Mouse (Mus musculus) kidney, embryonic 15.5 days (tissue): Measurements from ENCODE around the gene Sptan1. TPM values are rescaled to one million over a fixed set of nuclear protein-coding genes. Genes with fewer than 3 reads are reported as not detected.
A peak's percentile ranks its signal among the peaks of the same experiment; 100 is the strongest.
"Not testable (repeated sequence)": the region's sequence is repeated elsewhere in the genome, so short reads cannot be mapped to it uniquely, and the experiment has no call there.

Source experiments
- ATAC-seq: fragments of 200-750 bp; cut with Nextera tagmentation; replicated peaks from 2 replicates; pipeline ENCODE4 v1.8.0; 2017; ENCODE audit warnings: moderate TSS enrichment; ENCODE audit not compliant: low FRiP score
- H3K27ac ChIP-seq: fragments of 300-500 bp; sonication (generic); 2 replicates; pipeline ENCODE4 v1.5.1; 2015; ENCODE audit warnings: mild to moderate bottlenecking, inconsistent platforms
- H3K27me3 ChIP-seq: fragments of 300-500 bp; sonication (generic); 2 replicates; pipeline ENCODE4 v1.6.1; 2015; ENCODE audit warnings: inconsistent platforms
- H3K36me3 ChIP-seq: fragments of 300-500 bp; sonication (generic); 2 replicates; pipeline ENCODE4 v1.6.1; 2015; ENCODE audit warnings: inconsistent platforms
- H3K4me1 ChIP-seq: fragments of 300-500 bp; sonication (generic); 2 replicates; pipeline ENCODE4 v1.6.1; 2015; ENCODE audit warnings: inconsistent platforms
- H3K4me2 ChIP-seq: fragments of 300-500 bp; sonication (generic); 2 replicates; pipeline ENCODE4 v1.6.1; 2015; ENCODE audit warnings: moderate library complexity, mild to moderate bottlenecking, inconsistent platforms
- H3K4me3 ChIP-seq: fragments of 300-500 bp; sonication (generic); replicated peaks from 2 replicates; pipeline ENCODE4 v1.5.1; 2015; ENCODE audit warnings: mild to moderate bottlenecking, inconsistent platforms
- H3K9ac ChIP-seq: fragments of 300-500 bp; sonication (generic); 2 replicates; pipeline ENCODE4 v1.6.1; 2015; ENCODE audit warnings: mild to moderate bottlenecking, inconsistent platforms
- H3K9me3 ChIP-seq: fragments of 300-500 bp; sonication (generic); replicated peaks from 2 replicates; pipeline ENCODE4 v1.6.1; 2016; ENCODE audit warnings: inconsistent platforms
- WGBS: fragments of 180-500 bp; shearing (Covaris S2); methylation state at CpG from one replicate; pipeline ENCODE4 v1.1.7; 2015; ENCODE audit warnings: mixed read lengths; 5-methylcytosine and 5-hydroxymethylcytosine counted together
- polyA plus RNA-seq: library from polyadenylated mRNA; unstranded; fragments of >200 nt; fragmentation: Nextera tagmentation; extraction: Ambion mirVana; gene quantifications from 2 replicates; pipeline ENCODE4 v1.2.1, GENCODE M21; 2015

Sptan1 gene
- polyA plus RNA-seq, 1 experiment from 2014 or later, result 103 TPM

DNA sequence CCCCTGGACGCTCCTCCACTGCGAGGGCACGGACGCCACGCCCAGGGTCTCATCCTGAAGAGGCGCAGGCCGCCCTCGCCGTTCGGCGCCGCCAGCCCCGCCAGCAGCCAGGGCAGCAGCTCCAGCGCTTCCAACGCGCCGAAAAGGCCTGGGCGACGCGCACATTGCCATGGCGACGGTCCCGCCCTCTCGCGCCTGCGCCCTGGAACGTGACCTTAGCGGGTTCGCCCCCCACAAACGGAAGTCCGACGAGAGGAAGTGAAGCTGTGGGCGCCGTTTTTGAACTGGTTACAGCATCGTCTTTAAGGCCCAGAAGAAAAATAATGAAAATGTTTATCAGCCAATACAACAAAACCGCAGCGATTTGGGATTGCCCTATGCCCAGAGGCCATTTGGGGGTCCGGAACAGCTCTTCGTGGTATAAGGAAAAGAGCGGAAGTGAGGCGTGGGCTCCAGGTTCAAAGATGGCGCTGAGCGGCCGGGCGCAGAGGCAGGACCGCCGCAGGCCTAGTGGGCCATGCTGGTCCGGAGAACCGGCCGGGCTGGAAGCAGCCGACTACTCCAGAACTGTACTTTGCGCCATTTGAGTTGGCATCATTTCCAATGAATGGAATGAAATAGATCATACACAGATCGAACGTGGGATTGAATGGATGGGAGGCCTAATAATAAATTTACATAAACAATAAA is 83.5 kb downstream of the Sptan1 start, which contains the start of gene Wdr34:
Gene Wdr34, minus strand, starts transcription at position 183 of the 690 bp plus-strand sequence.
- peaks cover 15% of the 10 kb centered on the region for H3K4me1 ChIP-seq
- ATAC-seq, result peak; percentile 95
- peak within 1 kb of the TSS; percentile 66 for H3K4me3 ChIP-seq
- peaks cover 20% of the 10 kb centered on the region; the same call in 1 of the 2 replicates for H3K36me3 ChIP-seq
- no peaks in the 10 kb centered on the region for H3K9me3 ChIP-seq
- 1% methylated on average over 54 of the region's 54 CpGs for WGBS
- H3K9ac ChIP-seq, result peak within 1 kb of the TSS; percentile 62
- peak within 1 kb of the TSS; percentile 67 for H3K4me2 ChIP-seq
- H3K27ac ChIP-seq, result peak within 1 kb of the TSS; percentile 97
- no peaks in the 10 kb centered on the region for H3K27me3 ChIP-seq

DNA sequence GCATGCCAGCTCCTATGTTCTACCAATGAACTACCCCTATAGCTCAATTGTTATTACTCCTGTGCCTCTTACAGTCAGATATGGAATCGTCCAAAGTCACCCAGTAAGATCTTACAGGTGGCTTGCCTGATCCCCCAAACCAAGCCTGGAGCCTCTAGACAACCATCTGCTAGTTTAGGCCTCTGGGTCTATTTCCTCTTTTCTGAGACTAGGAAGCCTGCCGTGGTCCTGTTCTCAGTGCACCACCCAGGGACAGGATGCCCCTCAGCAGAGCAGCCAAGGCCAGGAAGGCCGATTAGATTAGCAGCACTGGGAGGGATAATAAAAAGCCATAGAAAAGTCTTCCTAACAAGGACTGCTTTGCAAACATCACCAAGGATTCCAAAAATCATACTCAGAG is 84.5 kb downstream of the Sptan1 start:
- H3K9ac ChIP-seq, result no peak overlapping the region
- H3K36me3 ChIP-seq, result peaks cover 18% of the 10 kb centered on the region; the same call in 1 of the 2 replicates
- peaks cover 15% of the 10 kb centered on the region for H3K4me1 ChIP-seq
- H3K27me3 ChIP-seq, result no peaks in the 10 kb centered on the region
- no peak overlapping the region for H3K4me3 ChIP-seq
- WGBS, result 81% methylated on average over 3 of the region's 3 CpGs
- no peak for ATAC-seq
- no peaks in the 10 kb centered on the region for H3K9me3 ChIP-seq
- H3K4me2 ChIP-seq, result no peak overlapping the region
- H3K27ac ChIP-seq, result no peak overlapping the region

DNA sequence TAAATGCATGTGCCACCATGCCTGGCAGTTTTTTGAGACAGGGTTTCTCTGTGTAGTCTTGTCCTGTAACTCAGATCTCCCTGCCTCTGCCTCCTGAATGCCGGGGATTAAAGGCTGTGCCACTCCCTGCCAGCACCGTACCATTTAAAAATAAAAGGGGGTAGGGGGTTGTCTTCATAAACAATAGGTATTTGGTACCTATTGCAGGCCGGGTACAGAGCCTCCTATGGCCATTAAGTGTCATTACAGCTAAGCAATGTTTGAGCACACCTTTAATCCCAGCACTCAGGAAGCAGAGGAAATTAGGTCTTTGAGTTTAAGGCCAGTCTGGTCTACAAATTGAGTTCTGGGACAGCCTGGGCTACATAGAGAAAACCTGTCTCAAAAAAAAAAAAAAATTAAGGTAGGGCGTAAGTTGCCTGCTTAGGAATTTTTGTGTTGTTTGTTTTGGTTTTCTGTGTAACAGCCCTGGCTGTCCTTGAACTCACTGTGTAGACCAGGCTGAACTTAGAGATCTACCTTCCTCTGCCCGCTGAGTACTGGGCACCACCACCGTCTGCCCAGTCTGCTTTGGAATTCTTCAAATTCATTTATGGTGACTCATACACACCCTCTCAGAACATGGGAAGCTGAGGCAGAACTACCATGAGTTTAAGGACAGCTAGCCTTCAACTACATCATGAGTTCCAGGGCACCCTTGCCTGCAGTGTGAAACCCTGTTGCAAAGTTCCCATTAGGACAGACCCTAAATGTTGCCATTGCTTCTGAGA is 86.8 kb downstream of the Sptan1 start:
- H3K4me3 ChIP-seq, result no peak overlapping the region
- H3K4me1 ChIP-seq, result peaks cover 16% of the 10 kb centered on the region
- WGBS, result 50% methylated on average over 6 of the region's 6 CpGs
- H3K9ac ChIP-seq, result no peak overlapping the region
- H3K4me2 ChIP-seq, result no peak overlapping the region
- H3K27ac ChIP-seq, result no peak overlapping the region
- ATAC-seq, result no peak
- no peaks in the 10 kb centered on the region for H3K36me3 ChIP-seq
- no peaks in the 10 kb centered on the region for H3K27me3 ChIP-seq
- no peaks in the 10 kb centered on the region for H3K9me3 ChIP-seq

DNA sequence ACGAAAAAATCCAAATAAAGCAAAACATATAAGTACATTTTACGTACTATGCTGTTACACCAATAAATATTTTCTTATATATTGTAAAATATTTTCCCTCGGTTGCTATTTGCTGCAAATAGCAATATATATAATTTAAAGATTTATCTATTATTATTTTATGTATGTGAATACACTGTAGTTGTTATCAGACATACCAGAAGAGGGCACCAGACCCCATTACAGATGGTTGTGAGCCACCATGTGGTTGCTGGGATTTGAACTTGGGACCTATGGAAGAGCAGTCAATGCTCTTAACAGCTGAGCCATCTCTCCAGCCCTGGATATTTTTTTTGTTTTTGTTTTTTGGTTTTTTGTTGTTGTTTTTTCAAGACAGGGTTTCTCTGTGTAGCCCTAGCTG is 90.0 kb downstream of the Sptan1 start:
- H3K4me3 ChIP-seq, H3K9me3 ChIP-seq, H3K4me1 ChIP-seq, H3K4me2 ChIP-seq, H3K9ac ChIP-seq, H3K27me3 ChIP-seq, H3K36me3 ChIP-seq, H3K27ac ChIP-seq, ATAC-seq: not testable (repeated sequence)
- WGBS, result 93% methylated on average over 3 of the region's 3 CpGs

DNA sequence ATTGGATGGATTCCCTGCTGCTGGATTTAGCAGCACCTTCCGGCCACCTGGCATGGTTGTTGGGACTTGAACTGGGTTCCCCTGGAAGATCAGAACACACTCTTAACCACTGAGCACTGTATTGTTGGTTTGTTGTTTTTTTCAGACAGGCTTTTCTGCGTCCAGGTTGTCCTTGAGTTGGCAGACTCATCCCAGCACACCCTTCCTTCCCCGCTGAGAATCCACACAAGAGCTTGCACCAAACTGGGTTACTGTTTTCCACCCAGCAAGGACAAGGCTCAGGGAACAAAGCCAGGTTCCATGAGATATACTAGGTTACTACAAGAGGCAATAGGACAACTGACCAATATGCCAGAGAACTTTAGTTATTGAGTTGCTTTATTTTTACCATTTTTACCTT is 91.4 kb downstream of the Sptan1 start:
- ATAC-seq, result no peak
- Histone ChIP-seq H3K4me2 (no peak overlapping the region), H3K27ac (no peak overlapping the region), H3K4me3 (no peak overlapping the region), H3K9ac (no peak overlapping the region), H3K36me3 (no peaks in the 10 kb centered on the region), H3K27me3 (no peaks in the 10 kb centered on the region), H3K9me3 (no peaks in the 10 kb centered on the region), H3K4me1 (peaks cover 14% of the 10 kb centered on the region)
- WGBS, result 83% methylated on average over 3 of the region's 3 CpGs

DNA sequence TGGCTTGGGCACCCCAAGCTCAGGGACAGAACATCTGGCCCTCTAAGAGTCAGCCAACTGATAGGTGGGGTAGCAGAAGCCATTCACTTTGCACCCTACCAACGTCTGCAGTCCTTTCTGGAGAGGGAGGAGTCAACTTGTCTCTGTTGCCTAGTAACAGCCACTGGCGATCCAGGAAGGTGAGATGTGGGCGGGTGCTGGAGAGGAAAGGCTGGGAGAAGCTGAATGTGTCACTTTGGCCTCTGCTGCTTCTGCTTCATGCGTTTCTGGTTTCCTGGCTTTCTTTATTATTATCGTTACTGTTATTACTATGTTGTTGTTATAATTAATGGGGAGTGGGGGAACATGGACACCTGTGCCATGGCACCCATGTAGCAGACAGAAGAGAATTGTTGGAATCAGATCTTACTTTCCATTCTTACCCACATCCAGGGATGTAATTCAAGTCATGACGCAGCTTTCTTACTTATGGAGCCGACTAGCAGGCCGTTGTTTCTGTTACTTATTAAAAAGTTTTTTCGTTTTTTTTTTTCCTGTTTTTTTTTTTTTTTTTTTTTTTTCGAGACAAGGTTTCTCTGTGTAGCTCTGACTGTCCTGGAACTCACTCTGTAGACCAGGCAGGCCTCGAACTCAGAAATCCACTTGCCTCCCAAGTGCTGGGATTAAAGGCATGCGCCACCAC is 92.0 kb downstream of the Sptan1 start, which contains the start of gene Set:
Gene Set, plus strand, starts transcription at position 156 of the 682 bp plus-strand sequence.
- 37% methylated on average over 12 of the region's 12 CpGs for WGBS
- ATAC-seq, result no peak
- no peak within 1 kb of the TSS for H3K4me2 ChIP-seq
- no peaks in the 10 kb centered on the region for H3K9me3 ChIP-seq
- no peaks in the 10 kb centered on the region for H3K27me3 ChIP-seq
- H3K36me3 ChIP-seq, result no peaks in the 10 kb centered on the region
- no peak within 1 kb of the TSS for H3K4me3 ChIP-seq
- H3K4me1 ChIP-seq, result peaks cover 14% of the 10 kb centered on the region
- H3K27ac ChIP-seq, result no peak within 1 kb of the TSS
- no peak within 1 kb of the TSS for H3K9ac ChIP-seq

DNA sequence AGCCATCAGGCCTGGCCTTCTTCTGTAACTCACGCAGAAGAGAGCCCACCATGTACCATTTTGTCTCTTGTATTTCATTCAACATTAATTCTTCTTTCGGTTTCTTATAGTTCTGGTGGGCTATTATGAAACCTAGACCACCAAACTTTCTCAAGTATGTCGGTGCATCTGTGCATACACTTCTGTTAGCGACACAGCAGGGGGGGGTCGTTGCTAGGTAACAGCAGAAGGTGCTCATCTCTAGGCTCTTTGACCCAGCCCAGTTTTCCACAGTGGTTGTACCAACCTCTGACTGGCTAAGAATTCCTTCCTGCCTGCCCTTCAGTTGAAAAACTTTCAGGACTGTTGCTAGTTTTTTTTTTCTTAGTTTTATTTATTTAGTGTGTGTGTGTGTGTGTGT is 93.1 kb downstream of the Sptan1 start:
- Histone ChIP-seq H3K9ac (no peak overlapping the region), H3K27me3 (no peaks in the 10 kb centered on the region), H3K27ac (no peak overlapping the region), H3K4me3 (no peak overlapping the region), H3K4me2 (no peak overlapping the region), H3K4me1 (peaks cover 25% of the 10 kb centered on the region), H3K36me3 (no peaks in the 10 kb centered on the region), H3K9me3 (no peaks in the 10 kb centered on the region)
- ATAC-seq, result no peak
- WGBS, result 64% methylated on average over 5 of the region's 5 CpGs

DNA sequence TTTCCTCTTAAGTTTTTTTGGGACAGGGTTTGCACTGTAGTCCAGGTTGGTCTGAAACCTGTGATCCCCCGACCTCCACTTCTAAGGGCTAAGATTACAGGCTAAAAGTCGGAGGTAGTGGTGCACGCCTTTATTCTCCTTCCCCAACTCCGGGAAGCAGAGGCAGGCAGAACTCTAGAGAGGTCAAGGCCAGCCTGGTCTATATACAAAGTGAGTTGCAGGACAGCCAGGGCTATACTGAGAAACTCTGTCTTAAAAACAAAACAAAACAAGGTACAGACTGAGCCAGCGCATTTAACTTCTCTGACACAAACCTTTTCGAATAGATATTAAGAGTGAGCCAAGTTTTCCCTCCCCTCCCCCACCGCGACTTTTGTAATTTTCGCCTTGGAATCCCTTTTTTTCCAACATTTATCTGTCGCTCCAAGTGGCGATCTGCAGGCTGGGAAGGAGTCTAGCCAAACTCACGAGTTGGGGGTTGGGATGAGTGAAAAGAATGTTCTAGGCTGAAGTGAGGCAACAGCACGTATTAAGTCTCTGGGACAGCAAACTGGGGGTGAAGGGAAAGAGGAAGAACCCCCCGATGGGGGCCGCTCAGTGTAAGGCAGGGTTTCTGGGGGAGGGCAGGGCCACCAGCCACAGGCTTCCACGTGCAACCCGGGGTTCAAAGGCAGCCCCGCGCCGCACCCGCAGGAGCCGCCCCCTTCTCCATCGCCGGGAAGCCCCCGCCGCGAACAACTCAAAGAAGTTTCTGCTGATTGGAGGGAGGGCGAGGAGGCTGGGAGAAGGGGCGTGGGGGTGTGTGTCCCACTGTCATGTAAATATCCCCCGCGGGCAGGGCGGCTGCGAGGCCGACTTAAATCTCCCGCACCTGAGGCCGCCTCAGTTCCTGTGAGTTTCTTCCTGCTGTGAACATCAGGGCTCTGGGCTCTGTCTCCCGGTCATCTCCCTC is 96.1 kb downstream of the Sptan1 start:
- H3K36me3 ChIP-seq, result no peaks in the 10 kb centered on the region
- H3K9ac ChIP-seq, result peak overlapping the region; percentile 75
- H3K27me3 ChIP-seq, result no peaks in the 10 kb centered on the region
- H3K9me3 ChIP-seq, result no peaks in the 10 kb centered on the region
- WGBS, result 9% methylated on average over 37 of the region's 37 CpGs
- ATAC-seq, result no peak; the same call in 1 of the 2 replicates
- peak overlapping the region; percentile 86 for H3K4me2 ChIP-seq
- peak overlapping the region; percentile 97 for H3K27ac ChIP-seq
- H3K4me1 ChIP-seq, result peaks cover 48% of the 10 kb centered on the region
- H3K4me3 ChIP-seq, result peak overlapping the region; percentile 66

DNA sequence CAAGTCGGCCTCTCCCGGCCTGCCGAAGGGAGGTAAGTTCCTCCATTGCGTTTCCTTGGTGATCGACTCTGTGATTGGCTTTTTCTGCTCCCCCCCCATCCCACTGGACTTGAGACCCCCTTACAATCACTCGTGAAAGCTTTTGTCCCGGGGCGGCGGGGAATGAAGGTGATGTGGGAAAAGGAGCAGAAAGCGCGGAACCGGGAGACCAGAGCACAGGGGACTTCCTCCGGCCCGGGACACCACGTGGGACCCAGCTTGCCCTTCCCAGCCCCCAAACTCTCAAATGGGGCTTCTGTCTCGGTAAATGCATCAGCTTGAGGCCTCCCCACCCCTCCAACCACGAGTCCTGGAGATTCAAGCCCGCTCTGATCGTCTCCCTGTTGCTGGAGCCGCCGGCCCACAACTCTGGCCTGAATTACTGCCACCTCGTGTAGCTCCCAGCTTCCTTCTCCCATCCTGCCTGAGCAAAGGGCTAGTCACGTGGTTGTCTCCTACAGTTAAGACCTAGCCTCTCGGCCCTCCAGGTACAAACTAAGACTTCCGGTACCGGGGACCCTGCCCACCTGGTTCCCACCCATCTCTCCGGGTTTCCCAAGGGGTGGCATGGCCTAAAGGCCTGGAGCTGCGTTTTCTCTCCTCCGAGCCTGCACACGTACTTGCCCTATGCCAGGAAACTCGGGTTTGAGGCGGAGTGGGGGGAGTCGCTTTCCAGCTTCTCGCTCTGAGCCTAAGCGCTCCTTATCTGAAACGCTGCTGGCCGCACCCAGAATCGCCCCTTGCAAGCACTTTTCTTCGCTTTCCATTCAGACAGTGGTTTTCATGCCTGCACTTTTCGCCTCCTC is 97.1 kb downstream of the Sptan1 start:
- peak; percentile 33 for ATAC-seq
- H3K4me3 ChIP-seq, result peak overlapping the region; percentile 66
- H3K9me3 ChIP-seq, result no peaks in the 10 kb centered on the region
- H3K27me3 ChIP-seq, result no peaks in the 10 kb centered on the region
- H3K27ac ChIP-seq, result peak overlapping the region; percentile 97
- WGBS, result under 1% methylated on average over 40 of the region's 40 CpGs
- peak overlapping the region; percentile 86 for H3K4me2 ChIP-seq
- H3K4me1 ChIP-seq, result peaks cover 44% of the 10 kb centered on the region
- H3K9ac ChIP-seq, result peak overlapping the region; percentile 75
- no peaks in the 10 kb centered on the region for H3K36me3 ChIP-seq

DNA sequence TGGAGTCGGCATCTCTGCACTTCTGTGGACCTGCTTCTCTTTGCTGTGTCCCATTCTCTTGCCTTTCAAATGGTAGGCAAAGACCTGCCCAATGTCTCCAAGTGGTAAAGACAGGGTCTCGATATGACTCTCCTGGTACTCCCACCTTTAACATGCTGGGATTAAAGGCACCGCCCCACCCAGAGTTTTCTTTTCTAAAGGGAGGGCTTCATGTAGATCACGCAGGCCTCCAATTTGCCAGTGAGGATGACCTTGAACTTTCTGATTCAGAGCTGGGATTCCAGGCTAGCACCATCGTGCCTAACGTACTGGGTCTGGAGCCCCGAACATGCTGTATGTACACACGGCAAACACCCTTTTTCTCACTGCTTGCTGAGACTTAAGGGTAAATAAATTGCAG is 97.9 kb downstream of the Sptan1 start:
- Histone ChIP-seq H3K27ac (peak overlapping the region; percentile 97), H3K9ac (peak overlapping the region; percentile 75), H3K4me2 (peak overlapping the region; percentile 86), H3K27me3 (no peaks in the 10 kb centered on the region), H3K9me3 (no peaks in the 10 kb centered on the region), H3K4me3 (peak overlapping the region; percentile 66), H3K36me3 (peaks cover 1% of the 10 kb centered on the region), H3K4me1 (peaks cover 48% of the 10 kb centered on the region)
- WGBS, result 4% methylated on average over 8 of the region's 8 CpGs
- no peak for ATAC-seq
